Mouse (Mus musculus) heart, adult 2 months (tissue): Measurements from ENCODE around the gene Usp46.

Source experiments
- CTCF ChIP-seq: fragments of 200-600 bp; IDR thresholded peaks from 2 replicates; pipeline ENCODE4 v1.8.1; 2022; ENCODE audit warnings: antibody characterized with exemption, mild to moderate bottlenecking, moderate library complexity
- EP300 ChIP-seq: fragments of 200-500 bp; IDR thresholded peaks from 2 replicates; pipeline ENCODE4 v1.6.1; 2011; ENCODE audit warnings: low read depth, low read length, control low read depth; ENCODE audit not compliant: insufficient read depth
- POLR2A ChIP-seq: fragments of 200-500 bp; IDR thresholded peaks from 2 replicates; pipeline ENCODE4 v1.6.1; 2011; ENCODE audit warnings: mild to moderate bottlenecking, low read depth, low read length, control low read depth; ENCODE audit not compliant: insufficient read depth

DNA sequence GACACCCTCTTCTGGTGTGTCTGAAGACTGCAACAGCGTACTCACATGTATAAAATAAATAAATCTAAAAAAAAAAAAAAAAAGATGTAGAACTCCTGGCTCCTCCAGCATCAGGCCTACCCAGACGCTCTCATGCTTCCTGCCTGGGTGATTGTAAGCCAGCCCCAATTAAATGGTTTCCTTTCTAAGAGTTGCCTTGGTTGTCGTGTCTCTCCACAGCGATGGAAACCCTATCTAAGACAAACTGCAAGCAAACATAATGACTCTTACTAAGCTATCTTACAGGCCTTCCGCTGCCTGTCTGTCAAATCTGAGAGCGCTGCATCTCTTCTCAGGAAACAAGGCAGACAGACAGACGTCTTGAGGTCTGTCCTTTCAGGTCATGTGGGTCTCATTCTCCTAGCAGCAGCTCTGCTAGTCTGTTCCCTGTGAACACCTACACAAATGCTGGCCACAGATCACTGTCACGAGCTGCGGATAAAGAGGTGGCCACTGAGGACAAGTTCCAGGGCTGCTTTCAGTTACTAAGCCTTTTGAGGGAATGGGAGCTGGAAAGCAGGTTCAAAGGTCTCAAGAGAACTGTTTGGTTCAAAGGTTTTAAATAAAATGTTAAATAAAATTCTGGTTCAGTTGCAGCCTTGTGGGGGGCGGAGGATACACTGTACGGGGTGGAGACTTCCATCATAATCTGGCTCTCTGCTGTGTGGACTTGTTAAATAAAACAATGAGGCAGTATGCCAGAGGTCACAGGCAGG is 10.8 kb upstream of the Usp46 start:
- TF ChIP-seq EP300 (no peak), CTCF (no peak), POLR2A (no peak)
